Mouse (Mus musculus) liver, adult (tissue): Measurements from ENCODE around the gene Chka.

ENCODE experiments used
- GATA4 ChIP-seq: IDR thresholded peaks from 2 replicates; pipeline ENCODE4 v1.6.1; 2014; ENCODE audit warnings: mild to moderate bottlenecking, low read length; ENCODE audit not compliant: insufficient replicate concordance

Gene Chka

DNA sequence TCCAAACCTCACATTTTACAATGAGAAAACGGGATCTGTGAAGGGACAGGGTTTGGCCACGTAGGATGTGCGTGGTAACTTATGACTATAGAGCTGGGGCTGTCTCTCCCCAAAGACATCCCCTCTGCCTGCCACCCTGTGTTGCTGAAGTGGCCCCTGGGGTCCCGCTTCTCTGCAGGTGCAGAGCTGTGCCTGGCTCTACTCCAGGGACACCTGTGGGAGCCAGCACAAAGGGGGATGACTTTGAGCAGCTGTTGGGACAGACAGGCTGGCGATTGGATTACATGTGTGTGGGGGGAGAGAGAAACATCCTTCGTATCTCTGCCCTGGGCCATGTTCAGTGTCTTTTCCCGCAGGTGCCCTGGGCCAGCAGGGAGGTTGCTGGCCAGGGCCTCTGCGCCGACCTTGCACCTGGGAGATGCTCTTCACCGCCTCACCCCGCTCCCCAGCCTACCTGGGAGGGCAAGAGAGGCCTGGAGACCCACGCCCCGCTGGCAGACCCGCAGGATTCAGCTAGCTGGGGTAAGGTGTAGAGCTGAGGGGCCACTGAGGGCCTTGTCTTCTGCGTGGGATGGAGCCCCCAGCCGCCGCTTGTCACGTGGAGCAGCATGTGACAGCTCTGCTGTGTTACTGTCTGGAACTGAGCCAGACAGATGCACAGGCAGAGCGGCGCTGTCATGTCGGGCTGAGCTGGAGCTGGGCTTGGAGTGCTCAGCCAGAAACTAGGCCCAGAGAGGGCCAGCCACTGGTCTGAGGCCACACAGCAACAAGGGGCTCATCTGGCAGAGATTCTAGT, 78.9 kb downstream of the Chka start:
- TF ChIP-seq GATA4: no peak

DNA sequence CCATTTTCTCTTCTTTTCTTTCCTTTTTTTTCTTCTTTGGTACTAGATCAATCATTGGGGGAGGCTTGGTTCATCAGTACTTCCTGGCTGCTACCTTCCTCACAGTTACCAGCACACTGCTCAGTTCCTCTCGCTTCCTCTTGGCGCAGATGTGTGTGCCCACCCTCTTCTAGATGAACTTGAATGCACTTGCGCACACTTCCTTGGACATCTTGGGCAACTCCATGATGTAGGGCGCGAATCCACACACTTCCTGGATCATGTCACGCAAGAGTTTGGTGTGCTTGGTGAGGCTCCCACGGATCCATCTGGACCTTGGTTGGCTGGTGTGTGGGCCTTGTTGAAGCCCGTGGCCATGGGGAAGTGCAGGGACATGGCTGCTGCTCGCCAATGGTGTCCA, 80.1 kb downstream of the Chka start:
- TF ChIP-seq GATA4: no peak

DNA sequence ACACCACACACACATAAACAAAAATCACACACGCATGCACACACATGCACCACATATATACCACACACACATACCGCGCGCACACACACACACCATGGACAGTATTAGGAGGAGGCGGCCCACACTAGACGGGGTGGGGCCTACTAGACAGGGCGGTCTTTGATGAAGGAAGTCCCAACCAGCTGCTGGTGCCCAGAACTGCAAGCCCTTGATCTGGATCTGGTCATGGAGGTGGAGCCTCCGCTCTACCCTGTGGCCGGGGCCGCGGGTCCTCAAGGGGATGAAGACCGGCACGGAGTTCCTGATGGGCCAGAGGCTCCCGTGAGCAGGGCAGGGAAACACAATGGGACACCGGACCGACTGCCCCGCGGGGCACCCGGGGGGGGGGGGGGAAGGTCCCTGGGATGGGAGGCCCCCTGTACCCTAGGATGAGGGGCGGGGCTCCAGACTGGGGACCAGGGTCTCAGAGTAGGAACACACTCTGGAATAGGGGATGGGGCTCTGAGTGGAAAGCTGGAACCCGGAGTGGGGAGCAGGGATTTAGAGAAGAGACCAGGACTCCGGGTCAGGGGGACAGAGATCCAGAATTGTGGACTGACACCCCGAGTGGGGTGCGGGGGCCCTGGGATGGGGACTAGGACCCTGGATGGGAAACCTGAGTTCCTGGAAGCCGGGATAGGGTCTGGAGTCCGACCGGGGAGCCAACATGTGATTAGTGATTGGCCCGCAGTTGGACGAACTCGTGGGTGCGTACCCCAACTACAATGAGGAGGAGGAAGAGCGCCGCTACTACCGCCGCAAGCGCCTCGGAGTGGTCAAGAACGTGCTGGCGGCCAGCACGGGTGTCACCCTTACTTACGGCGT, 83.7 kb downstream of the Chka start, which contains the start of gene Unc93b1:
Gene Unc93b1 (plus strand): TSS at position 155 of the 864 bp plus-strand sequence.
- no peak for TF ChIP-seq GATA4

DNA sequence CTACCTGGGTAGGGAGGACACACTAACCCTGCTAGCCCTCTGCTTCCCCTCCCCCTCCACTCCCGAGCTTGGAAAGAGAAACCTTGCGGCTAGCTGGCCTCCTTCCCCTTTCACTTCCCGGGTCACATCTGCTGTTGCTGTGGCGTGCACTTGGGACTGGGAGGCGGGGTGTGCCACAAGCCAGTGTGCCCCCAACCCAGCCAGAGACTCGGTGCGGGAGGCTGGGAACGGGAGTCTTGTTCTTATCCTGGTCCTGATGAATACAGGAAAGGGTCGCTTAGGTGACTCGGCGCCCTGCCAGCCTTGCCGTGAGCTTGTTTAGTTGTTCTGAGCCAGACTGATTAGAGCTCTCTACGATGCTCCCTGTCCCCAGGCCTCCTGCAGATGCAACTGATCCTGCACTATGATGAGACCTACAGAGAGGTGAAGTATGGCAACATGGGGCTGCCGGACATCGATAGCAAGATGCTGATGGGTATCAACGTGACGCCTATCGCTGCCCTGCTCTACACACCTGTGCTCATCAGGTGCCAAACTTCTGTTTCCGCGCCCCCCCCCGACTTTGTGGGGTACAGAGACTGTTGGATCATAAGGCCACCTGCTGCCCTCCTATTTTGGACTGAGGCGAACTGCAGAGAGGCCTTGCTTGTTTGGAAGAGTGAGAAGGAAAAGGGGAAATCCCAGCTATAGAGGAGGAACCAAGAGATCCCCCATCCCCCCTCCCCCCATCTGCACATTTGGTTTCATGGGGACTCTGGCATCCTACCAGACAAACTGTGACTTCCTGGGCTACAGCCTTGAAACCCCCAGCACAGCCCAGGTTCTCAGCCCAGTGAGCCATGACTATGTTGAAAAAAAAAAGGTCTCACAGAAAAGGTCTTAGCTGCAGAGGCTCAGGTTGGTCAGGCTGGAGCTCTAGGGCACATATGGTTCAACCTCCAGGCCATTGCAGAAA, 84.6 kb downstream of the Chka start:
- no peak for TF ChIP-seq GATA4

DNA sequence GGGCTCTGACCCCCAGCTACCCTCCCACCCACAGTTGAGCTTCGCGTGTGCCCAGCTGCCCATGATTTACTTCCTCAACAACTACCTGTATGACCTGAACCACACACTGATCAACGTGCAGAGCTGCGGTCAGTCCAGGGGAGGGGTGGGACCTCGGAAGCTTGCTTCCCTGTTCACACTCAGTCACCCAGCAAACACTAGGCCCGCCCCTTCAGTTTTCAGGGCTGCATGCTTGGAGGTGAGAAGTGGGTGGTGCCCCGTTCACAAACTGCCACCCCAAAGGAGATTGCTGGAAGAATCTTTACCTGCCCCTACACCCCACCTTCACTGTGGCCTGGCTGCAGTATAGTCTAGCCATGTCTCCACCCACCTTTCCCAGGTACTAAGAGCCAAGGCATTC, 90.7 kb downstream of the Chka start:
- TF ChIP-seq GATA4: no peak

DNA sequence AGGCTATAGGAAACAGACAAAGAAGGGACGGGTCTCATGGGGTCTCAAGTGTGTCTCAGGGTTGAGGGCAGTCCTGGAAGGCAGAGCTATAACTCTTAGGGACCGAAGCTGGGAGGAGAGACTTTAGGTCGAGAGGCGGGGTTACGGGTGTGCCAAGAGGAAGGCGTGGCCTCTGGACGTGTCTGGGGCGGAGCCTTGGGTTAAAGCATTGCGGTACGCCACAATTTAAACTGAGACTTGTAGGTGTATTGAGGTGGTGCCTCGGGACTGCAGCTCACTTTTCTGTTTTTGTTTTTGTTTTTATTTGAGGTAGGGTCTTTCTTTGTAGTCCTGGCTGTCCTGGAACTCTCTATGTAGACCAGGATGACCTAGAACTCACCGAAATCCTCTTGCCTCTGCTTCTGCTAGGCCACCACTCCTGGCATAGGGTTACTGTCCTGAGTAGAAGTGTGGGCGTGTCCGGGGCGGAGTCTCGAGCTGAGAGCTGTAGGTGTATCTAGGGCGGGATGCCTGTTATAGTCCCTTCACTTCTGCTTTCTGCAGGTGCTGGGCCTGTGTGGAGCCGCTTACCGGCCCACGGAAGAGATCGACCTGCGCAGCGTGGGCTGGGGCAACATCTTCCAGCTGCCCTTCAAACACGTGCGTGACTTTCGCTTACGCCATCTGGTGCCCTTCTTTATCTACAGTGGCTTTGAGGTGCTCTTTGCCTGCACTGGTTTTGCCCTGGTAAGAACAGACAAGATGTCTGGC, 91.6 kb downstream of the Chka start:
- TF ChIP-seq GATA4: no peak
